Mouse (Mus musculus) CH12.LX (cell line): Measurements from ENCODE around the gene Slc22a20. TPM values are rescaled to one million over a fixed set of nuclear protein-coding genes. Genes with fewer than 3 reads are reported as not detected.

Experiments
- DNase-seq: peaks from one replicate; pipeline ENCODE4 v3.0.0-alpha.2; 2013; ENCODE audit errors: extremely low read depth
- H3K27ac ChIP-seq: 2 replicates; pipeline ENCODE4 v1.5.1; 2012; ENCODE audit warnings: low read depth, mild to moderate bottlenecking, control low read depth, moderate library complexity; ENCODE audit not compliant: insufficient read depth
- H3K27me3 ChIP-seq: replicated peaks from 2 replicates; pipeline ENCODE3; 2012; ENCODE audit warnings: inconsistent platforms
- H3K36me3 ChIP-seq, 2 experiments: replicated peaks in 1 of 2; 2 replicates each; pipeline versions ENCODE3 to v1.6.1; 2012; ENCODE audit warnings: inconsistent platforms in 1 of 2, low read length in 1 of 2, mild to moderate bottlenecking in 1 of 2, mixed read lengths in 1 of 2, moderate library complexity in 1 of 2; ENCODE audit not compliant: control insufficient read depth in 1 of 2, insufficient read depth in 1 of 2
- H3K4me1 ChIP-seq, 2 experiments: 2 replicates each; pipeline ENCODE4 v1.6.1; 2012; ENCODE audit warnings: inconsistent platforms in 1 of 2, moderate library complexity in 1 of 2; ENCODE audit not compliant: insufficient read depth in 2 of 2, control insufficient read depth in 1 of 2
- H3K4me2 ChIP-seq: 2 replicates; pipeline ENCODE4 v1.6.1; 2012; ENCODE audit warnings: low read depth, mild to moderate bottlenecking, control low read depth; ENCODE audit not compliant: poor library complexity, insufficient read depth, severe bottlenecking
- H3K4me3 ChIP-seq, 3 experiments: fragments of 150-350 bp in 1 of 3; sonication (generic) in 1 of 3; replicated peaks in 1 of 3; 2 replicates each; pipeline versions ENCODE3 to v1.5.1; 2011 to 2012; ENCODE audit warnings: low read depth in 2 of 3, low read length in 2 of 3, mild to moderate bottlenecking in 2 of 3, moderate library complexity in 2 of 3, control low read depth in 1 of 3, improper control_type of control experiment in 1 of 3, inconsistent platforms in 1 of 3, mixed read lengths in 1 of 3; ENCODE audit not compliant: poor library complexity in 1 of 3
- H3K79me2 ChIP-seq: replicated peaks from 2 replicates; pipeline ENCODE4 v1.6.1; 2012; ENCODE audit warnings: mild to moderate bottlenecking, moderate library complexity; ENCODE audit not compliant: control insufficient read depth, poor library complexity, insufficient read depth, severe bottlenecking; ENCODE audit errors: extremely low read depth
- H3K9ac ChIP-seq: 2 replicates; pipeline ENCODE4 v1.6.1; 2012; ENCODE audit warnings: low read depth, mild to moderate bottlenecking, control low read depth, moderate library complexity; ENCODE audit not compliant: insufficient read depth
- H3K9me3 ChIP-seq: replicated peaks from 2 replicates; pipeline ENCODE3; 2012; ENCODE audit warnings: low read length, inconsistent platforms, mixed read lengths
- BHLHE40 ChIP-seq: IDR thresholded peaks from 2 replicates; pipeline ENCODE4 v1.6.1; 2011; ENCODE audit warnings: mild to moderate bottlenecking, low read depth, low read length, improper control_type of control experiment
- CHD2 ChIP-seq: IDR thresholded peaks from 2 replicates; pipeline ENCODE4 v1.6.1; 2011; ENCODE audit warnings: low read length, improper control_type of control experiment
- CTCF ChIP-seq, 2 experiments: IDR thresholded peaks in 1 of 2; conservative IDR thresholded peaks in 1 of 2; 2 replicates each; pipeline ENCODE4 v1.5.1; 2011 to 2012; ENCODE audit warnings: low read depth in 2 of 2, low read length in 2 of 2, improper control_type of control experiment in 1 of 2, inconsistent platforms in 1 of 2, mild to moderate bottlenecking in 1 of 2, moderate library complexity in 1 of 2
- E2F4 ChIP-seq: IDR thresholded peaks from 2 replicates; pipeline ENCODE4 v1.6.1; 2011; ENCODE audit warnings: low read depth, low read length, improper control_type of control experiment; ENCODE audit not compliant: insufficient replicate concordance
- ELF1 ChIP-seq: IDR thresholded peaks from 2 replicates; pipeline ENCODE4 v1.6.1; 2014; ENCODE audit warnings: low read depth, mild to moderate bottlenecking, inconsistent platforms, low read length, improper control_type of control experiment
- EP300 ChIP-seq: IDR thresholded peaks from 2 replicates; pipeline ENCODE4 v1.6.1; 2011; ENCODE audit warnings: low read length, improper control_type of control experiment
- IRF4 ChIP-seq: IDR thresholded peaks from 2 replicates; pipeline ENCODE4 v1.6.1; 2014; ENCODE audit warnings: low read depth, mild to moderate bottlenecking, inconsistent platforms, low read length, improper control_type of control experiment
- JUN ChIP-seq: IDR thresholded peaks from 2 replicates; pipeline ENCODE4 v1.6.1; 2011; ENCODE audit warnings: low read depth, mild to moderate bottlenecking, low read length, improper control_type of control experiment, moderate library complexity; ENCODE audit not compliant: insufficient read depth
- JUND ChIP-seq: conservative IDR thresholded peaks from 2 replicates; pipeline ENCODE4 v1.6.1; 2011; ENCODE audit warnings: low read depth, low read length, improper control_type of control experiment
- KAT2A ChIP-seq: IDR thresholded peaks from 2 replicates; pipeline ENCODE4 v1.6.1; 2012; ENCODE audit warnings: low read length, improper control_type of control experiment, inconsistent platforms; ENCODE audit not compliant: insufficient replicate concordance
- MAX ChIP-seq: IDR thresholded peaks from 2 replicates; pipeline ENCODE4 v1.6.1; 2011; ENCODE audit warnings: low read length, improper control_type of control experiment
- MAZ ChIP-seq: IDR thresholded peaks from 2 replicates; pipeline ENCODE4 v1.6.1; 2012; ENCODE audit warnings: low read depth, mild to moderate bottlenecking, inconsistent platforms, low read length, improper control_type of control experiment, moderate library complexity
- NRF1 ChIP-seq: IDR thresholded peaks from 2 replicates; pipeline ENCODE4 v1.6.1; 2014; ENCODE audit warnings: low read depth, mild to moderate bottlenecking, inconsistent platforms, low read length, improper control_type of control experiment, moderate library complexity
- POLR2A ChIP-seq: IDR thresholded peaks from 2 replicates; pipeline ENCODE4 v1.6.1; 2011; ENCODE audit warnings: low read depth, mild to moderate bottlenecking, improper control_type of control experiment, low read length
- SIN3A ChIP-seq: IDR thresholded peaks from 2 replicates; pipeline ENCODE4 v1.6.1; 2012; ENCODE audit warnings: low read length, improper control_type of control experiment, inconsistent platforms
- SMC3 ChIP-seq: IDR thresholded peaks from 2 replicates; pipeline ENCODE4 v1.6.1; 2011; ENCODE audit warnings: low read depth, low read length, improper control_type of control experiment
- USF1 ChIP-seq: IDR thresholded peaks from 2 replicates; pipeline ENCODE4 v1.6.1; 2014; ENCODE audit warnings: low read depth, mild to moderate bottlenecking, inconsistent platforms, low read length, improper control_type of control experiment
- USF2 ChIP-seq: conservative IDR thresholded peaks from 2 replicates; pipeline ENCODE4 v1.6.1; 2011; ENCODE audit warnings: low read depth, low read length, improper control_type of control experiment
- ZC3H11A ChIP-seq: IDR thresholded peaks from 2 replicates; pipeline ENCODE4 v1.6.1; 2012; ENCODE audit warnings: low read depth, mild to moderate bottlenecking, inconsistent platforms, low read length, improper control_type of control experiment
- ZMIZ1 ChIP-seq: IDR thresholded peaks from 2 replicates; pipeline ENCODE4 v1.6.1; 2012; ENCODE audit warnings: low read depth, mild to moderate bottlenecking, inconsistent platforms, low read length, improper control_type of control experiment
- ZNF384 ChIP-seq: IDR thresholded peaks from 2 replicates; pipeline ENCODE4 v1.6.1; 2012; ENCODE audit warnings: low read depth, low read length, improper control_type of control experiment, inconsistent platforms
- dilution Hi-C: fragments of 300-500 bp; cut with MboI; formaldehyde crosslinking; loops from 2 replicates; pipeline ENCODE4 v1.14.3; 2020; ENCODE audit warnings: low sequenced_read_pairs; ENCODE audit not compliant: extremely low pct_unique_long_range_greater_than_20kb, extremely low pct_ligation_motif_present
- in situ Hi-C: fragments of 300-500 bp; cut with MboI; formaldehyde crosslinking; loops from 3 replicates; pipeline ENCODE4 v1.14.3; 2019; ENCODE audit warnings: low sequenced_read_pairs, low pct_ligation_motif_present, low pct_unique_long_range_greater_than_20kb, mixed read lengths
- polyA plus RNA-seq: library from polyadenylated mRNA; unstranded; fragments of >175 nt; gene quantifications from 2 replicates; pipeline ENCODE4 v1.2.1, GENCODE M21; 2012; ENCODE audit warnings: low read depth; ENCODE audit not compliant: insufficient read length
- total RNA-seq, 2 experiments: library from RNA; depleted of rRNA; stranded (reverse); fragments of 300-350 nt in 1 of 2; fragments of >200 nt in 1 of 2; gene quantifications; 2 replicates each; pipeline ENCODE4 v1.2.3; 2012 to 2014

Gene Slc22a20
- total and polyA plus RNA-seq, 3 experiments = not detected

GRCm38 (mm10) chr19:6014991-6015510 is 29.1 kb upstream of the Slc22a20 start (continued):
- no peak for TF ChIP-seq JUN
- no peak for TF ChIP-seq KAT2A
- no peak for TF ChIP-seq CHD2
- TF ChIP-seq BHLHE40 = no peak
- no peak for TF ChIP-seq USF1
- TF ChIP-seq NRF1 = no peak
- TF ChIP-seq SMC3 = no peak
- TF ChIP-seq EP300 = no peak
- TF ChIP-seq CTCF (conservative IDR thresholded peaks at IDR 0.05 in 1 of 2, IDR thresholded peaks at IDR 0.05 in 1 of 2; ENCODE audit: low read depth in 2 of 2, low read length in 2 of 2) = no peak

GRCm38 (mm10) chr19:6013691-6014090 is 27.7 kb upstream of the Slc22a20 start:
- TF ChIP-seq ZNF384 (no peak), CTCF (conservative IDR thresholded peaks at IDR 0.05 in 1 of 2, IDR thresholded peaks at IDR 0.05 in 1 of 2; ENCODE audit: low read depth in 2 of 2, low read length in 2 of 2) (no peak), USF2 (no peak), EP300 (no peak), MAZ (no peak), JUN (no peak), MAX (no peak), SMC3 (no peak), SIN3A (no peak), JUND (no peak), BHLHE40 (no peak), ZMIZ1 (no peak), POLR2A (no peak), ZC3H11A (no peak), ELF1 (no peak), USF1 (no peak), E2F4 (no peak), KAT2A (no peak), NRF1 (no peak), IRF4 (no peak)
- Histone ChIP-seq H3K9me3 (no peaks in the 10 kb centered on the region), H3K27me3 (no peaks in the 10 kb centered on the region), H3K4me1 (peaks cover 11 to 31% of the 10 kb centered on the region in 2 experiments), H3K4me2 (no peak overlapping the region), H3K4me3 (no peak overlapping the region), H3K36me3 (peaks cover 14 to 44% of the 10 kb centered on the region in 2 experiments), H3K79me2 (no peaks in the 10 kb centered on the region), H3K27ac (no peak overlapping the region), H3K9ac (no peak overlapping the region)
- no peak for DNase-seq
- in situ Hi-C loops (no loop called here), dilution Hi-C loops (no loop called here)
